Comparison of ENCODE assay signal across 8 mouse cellular contexts in the genomic region with DNA sequence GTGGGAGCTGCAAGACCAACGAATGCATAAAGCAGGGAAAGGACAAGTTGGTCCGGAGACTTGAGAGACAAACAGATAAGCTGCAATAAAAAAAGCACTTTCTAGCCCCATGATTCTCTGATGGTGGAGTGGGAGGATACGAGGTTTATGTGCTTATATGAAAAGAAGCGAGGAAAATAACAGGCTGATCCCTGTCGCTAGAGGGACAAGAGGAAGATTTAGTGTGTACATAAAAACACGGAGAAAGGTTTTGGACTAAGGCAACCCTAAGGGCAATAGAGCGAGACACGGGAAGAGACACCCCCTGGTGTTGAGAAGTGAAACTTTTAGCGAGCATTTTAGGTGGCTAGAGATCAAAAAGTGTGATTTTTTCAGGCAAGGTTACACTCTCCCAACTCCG. TPM values are rescaled to one million over a fixed set of nuclear protein-coding genes. Genes with fewer than 3 reads are reported as not detected.
DNase-seq lines count a peak whose midpoint lies in the region; ATAC-seq and TF ChIP-seq lines count a peak whose summit lies in the region.

No protein-coding gene starts in this region.

- under 1% methylated on average over 10 of the region's 10 CpGs for WGBS in intestine, embryonic 15.5 days
- WGBS in lung, postnatal 0 days = under 1% methylated on average over 10 of the region's 10 CpGs
- WGBS in small intestine, adult 2 months = 1% methylated on average over 10 of the region's 10 CpGs

- peak overlapping the region; percentile 92 for H3K4me2 ChIP-seq in intestine, embryonic 15.5 days (replicated peaks)
- peak overlapping the region; percentile 78 for H3K4me2 ChIP-seq in lung, postnatal 0 days (replicated peaks; ENCODE audit: low read depth, low read length)

- no peaks in the 10 kb centered on the region for H3K9me3 ChIP-seq in intestine, embryonic 15.5 days
- no peaks in the 10 kb centered on the region for H3K9me3 ChIP-seq in lung, postnatal 0 days (ENCODE audit: low read length)

- intact Hi-C loops in gastrocnemius, postnatal 36 days (cut with DNase I) = no loop called here

- peak overlapping the region; percentile 91 for H3K27ac ChIP-seq in intestine, embryonic 15.5 days
- H3K27ac ChIP-seq in lung, postnatal 0 days (ENCODE audit: low read length) = peak overlapping the region; percentile 90
- peak overlapping the region; percentile 43 for H3K27ac ChIP-seq in small intestine, adult 2 months (ENCODE audit: insufficient read depth, low read depth, low read length)

- no peak for TF ChIP-seq POLR2A in small intestine, adult 2 months (IDR thresholded peaks at IDR 0.05; ENCODE audit: low read depth, low read length)

- DNase-seq in cerebellum, postnatal 10 days = peak; percentile 27 to 29
- no peak for DNase-seq in cerebellum, postnatal 25 days
- DNase-seq in MN1 (ENCODE audit: low spot score) = peak; percentile 50
- peak; percentile 70 for DNase-seq in fibroblast of lung, adult 2 months (ENCODE audit: low read depth)
- peak; percentile 92 for DNase-seq in lung, postnatal 0 days (ENCODE audit: low spot score)
- no peak for DNase-seq in gastrocnemius, postnatal 36 days

- ATAC-seq in intestine, embryonic 15.5 days = peak; percentile 19; the same call in 1 of the 2 replicates
- ATAC-seq in lung, postnatal 0 days = peak; percentile 47

- peak; percentile 81 for TF ChIP-seq CTCF in lung, postnatal 0 days (IDR thresholded peaks at IDR 0.05)
- no peak for TF ChIP-seq CTCF in small intestine, adult 2 months (IDR thresholded peaks at IDR 0.05; ENCODE audit: extremely low read depth, insufficient read length, insufficient replicate concordance, low read depth, low read length)

- no peak for TF ChIP-seq EP300 in lung, postnatal 0 days (IDR thresholded peaks at IDR 0.05)

- peak overlapping the region; percentile 89 for H3K4me3 ChIP-seq in intestine, embryonic 15.5 days (replicated peaks)
- peak overlapping the region; percentile 53 for H3K4me3 ChIP-seq in lung, postnatal 0 days (ENCODE audit: low read depth, low read length)
- peak overlapping the region; percentile 82 for H3K4me3 ChIP-seq in small intestine, adult 2 months (ENCODE audit: low read depth, low read length)

- H3K4me1 ChIP-seq in intestine, embryonic 15.5 days (replicated peaks) = peaks cover 30% of the 10 kb centered on the region
- peaks cover 18% of the 10 kb centered on the region for H3K4me1 ChIP-seq in lung, postnatal 0 days (ENCODE audit: insufficient read depth, low read depth, low read length)
- H3K4me1 ChIP-seq in small intestine, adult 2 months (ENCODE audit: control insufficient read depth, insufficient read depth, insufficient read length, low read length) = peaks cover 26% of the 10 kb centered on the region

- H3K27me3 ChIP-seq in intestine, embryonic 15.5 days (replicated peaks) = no peaks in the 10 kb centered on the region
- H3K27me3 ChIP-seq in lung, postnatal 0 days (replicated peaks; ENCODE audit: insufficient read depth, low read length) = no peaks in the 10 kb centered on the region
- peaks cover 22% of the 10 kb centered on the region for H3K27me3 ChIP-seq in small intestine, adult 2 months (ENCODE audit: control insufficient read depth, insufficient read depth, low read length)

- H3K36me3 ChIP-seq in intestine, embryonic 15.5 days = no peaks in the 10 kb centered on the region
- H3K36me3 ChIP-seq in lung, postnatal 0 days (ENCODE audit: insufficient read depth, low read length) = no peaks in the 10 kb centered on the region
- H3K36me3 ChIP-seq in small intestine, adult 2 months (ENCODE audit: control insufficient read depth, insufficient read depth, low read length) = no peaks in the 10 kb centered on the region

- H3K9ac ChIP-seq in intestine, embryonic 15.5 days = peak overlapping the region; percentile 95
- peak overlapping the region; percentile 79 for H3K9ac ChIP-seq in lung, postnatal 0 days (replicated peaks; ENCODE audit: low read depth)

RNA-seq across cellular contexts. Expression of a gene that starts 0.7 kb away (rescaled TPM):
- polyA plus RNA-seq in intestine, embryonic 15.5 days (2015; fragmentation: Nextera tagmentation; extraction: Ambion mirVana) = 18.2 and 19.0 TPM in 2 replicates
- polyA plus RNA-seq in lung, postnatal 0 days (2015; fragmentation: Nextera tagmentation; extraction: Ambion mirVana) = 40.0 and 46.4 TPM in 2 replicates
- 2.6 and 3.0 TPM in 2 replicates for polyA plus RNA-seq in small intestine, adult 2 months (2012; rRNA removed)
- 1 to 10 TPM; 1.8 to 2.1 TPM for total RNA-seq in gastrocnemius, postnatal 36 days (2021)

RNA-seq across cellular contexts. Expression of a gene that starts 23.6 kb away (rescaled TPM):
- 53.9 and 57.2 TPM in 2 replicates for polyA plus RNA-seq in intestine, embryonic 15.5 days (2015; fragmentation: Nextera tagmentation; extraction: Ambion mirVana)
- 22.1 and 24.2 TPM in 2 replicates for polyA plus RNA-seq in lung, postnatal 0 days (2015; fragmentation: Nextera tagmentation; extraction: Ambion mirVana)
- 4.7 and 11.8 TPM in 2 replicates for polyA plus RNA-seq in small intestine, adult 2 months (2012; rRNA removed)
- 1 to 10 TPM; 3.1 to 3.8 TPM for total RNA-seq in gastrocnemius, postnatal 36 days (2021)

RNA-seq across cellular contexts. Expression of a gene that starts 27.7 kb away (rescaled TPM):
- polyA plus RNA-seq in intestine, embryonic 15.5 days (2015; fragmentation: Nextera tagmentation; extraction: Ambion mirVana) = 6.0 and 8.2 TPM in 2 replicates
- 3.8 and 6.2 TPM in 2 replicates for polyA plus RNA-seq in lung, postnatal 0 days (2015; fragmentation: Nextera tagmentation; extraction: Ambion mirVana)
- polyA plus RNA-seq in small intestine, adult 2 months (2012; rRNA removed) = 2.3 and 5.6 TPM in 2 replicates
- total RNA-seq in gastrocnemius, postnatal 36 days (2021) = 1 to 10 TPM; 1.5 to 3.3 TPM

RNA-seq across cellular contexts. Expression of a gene that starts 39.8 kb away (rescaled TPM):
- polyA plus RNA-seq in intestine, embryonic 15.5 days (2015; fragmentation: Nextera tagmentation; extraction: Ambion mirVana) = 360 and 408 TPM in 2 replicates
- 231 and 251 TPM in 2 replicates for polyA plus RNA-seq in lung, postnatal 0 days (2015; fragmentation: Nextera tagmentation; extraction: Ambion mirVana)
- polyA plus RNA-seq in small intestine, adult 2 months (2012; rRNA removed) = 122 and 160 TPM in 2 replicates
- total RNA-seq in gastrocnemius, postnatal 36 days (2021) = 100 to 1,000 TPM; 167 to 169 TPM

RNA-seq across cellular contexts. Expression of a gene that starts 43.2 kb away (rescaled TPM):
- not detected in 2 replicates for polyA plus RNA-seq in intestine, embryonic 15.5 days (2015; fragmentation: Nextera tagmentation; extraction: Ambion mirVana)
- 0.04 TPM in 1 of 2 replicates, not detected in the other for polyA plus RNA-seq in lung, postnatal 0 days (2015; fragmentation: Nextera tagmentation; extraction: Ambion mirVana)
- polyA plus RNA-seq in small intestine, adult 2 months (2012; rRNA removed) = not detected in 2 replicates
- total RNA-seq in gastrocnemius, postnatal 36 days (2021) = under 1 TPM in 1 of 2 experiments, not detected in 1; 0.26 TPM

Comparison
In these comparisons a context has a peak if more than half of its experiments do, and no peak if none do; other contexts are left out.
1. DNase-seq: peak in cerebellum, postnatal 10 days (2 of 2), MN1 (single experiment), fibroblast of lung, adult 2 months (single experiment) and lung, postnatal 0 days (single experiment); none in cerebellum, postnatal 25 days (0 of 2) and gastrocnemius, postnatal 36 days (0 of 2).
2. Peak in every context shown above with its lines, with median percentiles within 50 percentile points of each other: H3K27ac ChIP-seq and H3K4me3 ChIP-seq.